Mouse (Mus musculus) layer of hippocampus, adult 9-10 months (tissue): Measurements from ENCODE around the gene Urah.

ENCODE experiments used
- DNase-seq: peaks from one replicate; pipeline ENCODE4 v3.0.0; 2022; ENCODE audit warnings: low spot score

The Urah gene

DNA sequence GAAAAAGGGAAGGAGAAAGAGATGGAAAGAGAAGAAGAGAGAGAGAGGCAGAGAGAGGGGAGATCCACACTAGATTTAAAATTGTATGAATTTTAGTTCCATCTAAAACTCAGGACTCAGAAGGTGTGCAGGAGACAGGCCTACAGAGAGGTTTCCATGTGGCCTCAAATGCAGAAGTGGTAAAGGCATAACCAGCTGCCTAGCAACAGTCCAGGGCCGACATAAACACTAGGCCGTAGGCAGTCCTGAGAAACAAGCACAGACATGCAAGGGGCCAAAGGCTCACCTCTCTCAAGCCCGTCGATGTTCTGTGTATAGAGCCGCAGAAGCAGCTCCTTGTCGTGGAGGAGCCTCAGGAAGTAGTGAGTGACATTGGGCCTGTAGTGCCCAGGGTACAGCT, 42.5 kb downstream of the Urah start:
- DNase-seq, result no peak

DNA sequence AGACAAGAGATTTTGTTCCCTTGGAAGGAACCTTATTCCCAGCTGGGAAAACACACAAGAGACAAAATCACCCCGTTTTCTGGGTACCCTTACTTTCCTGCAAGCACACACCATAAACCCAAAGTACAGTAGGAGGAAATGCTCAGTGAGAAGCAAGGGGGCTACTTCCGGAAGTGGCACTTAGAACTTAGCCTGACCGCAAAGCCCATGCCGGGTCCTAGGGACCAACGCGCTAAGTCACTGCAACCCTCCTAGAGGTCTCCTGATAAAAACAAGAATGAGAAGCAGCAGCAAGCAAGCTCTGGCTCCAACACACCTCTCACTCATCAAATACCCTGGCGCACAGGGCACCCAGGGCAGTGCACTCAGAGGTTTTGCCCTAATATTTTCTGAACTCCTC, 44.5 kb downstream of the Urah start:
- no peak for DNase-seq

DNA sequence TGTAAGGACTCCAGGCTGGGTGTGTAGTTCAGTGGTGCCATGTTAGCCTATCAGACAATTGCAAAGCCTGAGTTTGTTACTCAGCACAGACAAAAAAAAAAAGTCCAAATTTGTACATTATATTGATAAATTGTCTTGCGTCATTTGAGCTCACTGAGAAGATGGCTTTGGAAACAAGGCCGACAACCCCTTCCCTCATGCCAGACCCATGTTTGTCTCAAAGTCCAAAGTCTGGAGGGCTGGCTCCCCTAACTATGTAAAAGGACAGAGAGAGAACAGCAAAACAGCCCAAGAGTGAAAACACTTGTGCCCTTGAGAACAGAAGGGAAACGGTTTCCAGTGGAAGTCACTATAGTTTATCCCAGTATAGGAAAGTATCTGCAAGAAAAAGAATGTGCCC, 45.6 kb downstream of the Urah start:
- no peak for DNase-seq

DNA sequence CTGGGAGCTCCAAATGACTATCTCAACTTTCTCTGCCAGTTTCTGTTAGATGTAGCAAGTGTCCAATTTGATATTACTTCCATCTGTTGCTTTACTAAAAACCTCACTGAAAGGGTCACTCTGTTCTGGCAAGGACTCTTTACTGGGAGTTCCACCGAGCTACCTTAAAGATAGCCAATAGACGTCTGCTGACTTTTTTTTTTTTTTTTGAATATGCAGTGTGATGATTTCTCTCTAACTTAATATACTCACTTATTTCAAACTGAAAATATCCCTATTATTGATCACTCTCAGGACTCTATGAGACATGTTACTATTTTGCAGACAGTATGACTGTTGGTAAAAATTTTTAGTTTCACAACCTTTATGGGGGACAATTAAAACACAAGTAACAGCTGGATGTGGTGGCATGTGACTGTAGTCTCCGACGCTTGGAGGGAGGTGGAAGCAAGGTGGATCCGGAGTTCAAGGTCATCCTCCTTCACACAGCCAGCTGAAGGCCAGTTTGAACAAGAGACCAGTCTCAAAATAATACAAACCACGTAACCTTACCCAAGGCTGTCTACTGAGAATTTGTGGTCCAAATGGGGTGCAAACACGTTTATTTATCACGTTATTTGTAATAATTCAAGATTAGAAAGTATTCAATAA, 46.2 kb downstream of the Urah start:
- no peak for DNase-seq

GRCm38 (mm10) chr7:140881696-140882468, 47.1 kb downstream of the Urah start, which contains the start of the genes Psmd13 and Sirt3:
Gene Psmd13, plus strand, starts transcription at chr7:140881968.
Gene Sirt3, minus strand, starts transcription at chr7:140882309.
- peak; percentile 84 for DNase-seq

- no peak for DNase-seq
Measured at GRCm38 (mm10) chr7:140882469-140882803, 47.6 kb downstream of the Urah start.
